Mouse (Mus musculus): ENCODE data around the gene Coro2b. TPM values are rescaled to one million over a fixed set of nuclear protein-coding genes. Genes with fewer than 3 reads are reported as not detected.

Coro2b gene
- polyA plus RNA-seq, 1 experiment from 2014 or later = 19.9 TPM

GRCm38 (mm10) chr9:62519787-62520503, 16.9 kb downstream of the Coro2b start:
- WGBS = 87% methylated on average over 14 of the region's 15 CpGs
- Histone ChIP-seq H3K36me3 (ENCODE audit: insufficient read depth, low read length) (no peaks in the 10 kb centered on the region), H3K9me3 (ENCODE audit: low read length) (no peaks in the 10 kb centered on the region), H3K4me3 (ENCODE audit: low read length) (no peak overlapping the region), H3K4me1 (ENCODE audit: insufficient read depth, low read length) (peaks cover 29% of the 10 kb centered on the region), H3K27ac (ENCODE audit: low read length) (no peak overlapping the region), H3K27me3 (ENCODE audit: insufficient read depth, low read length) (no peaks in the 10 kb centered on the region), H3K4me2 (replicated peaks; ENCODE audit: low read depth, low read length) (no peak overlapping the region), H3K9ac (replicated peaks; ENCODE audit: low read length) (no peak overlapping the region)
- ATAC-seq (ENCODE audit: low FRiP score, low TSS enrichment) = no peak

GRCm38 (mm10) chr9:62519334-62519733, 17.5 kb downstream of the Coro2b start:
- no peak overlapping the region for H3K9ac ChIP-seq (replicated peaks; ENCODE audit: low read length)
- WGBS = 79% methylated on average over 10 of the region's 10 CpGs
- no peak overlapping the region for H3K4me2 ChIP-seq (replicated peaks; ENCODE audit: low read depth, low read length)
- no peaks in the 10 kb centered on the region for H3K36me3 ChIP-seq (ENCODE audit: insufficient read depth, low read length)
- H3K4me3 ChIP-seq (ENCODE audit: low read length) = no peak overlapping the region
- H3K4me1 ChIP-seq (ENCODE audit: insufficient read depth, low read length) = peaks cover 35% of the 10 kb centered on the region
- H3K9me3 ChIP-seq (ENCODE audit: low read length) = no peaks in the 10 kb centered on the region
- H3K27me3 ChIP-seq (ENCODE audit: insufficient read depth, low read length) = no peaks in the 10 kb centered on the region
- no peak for ATAC-seq (ENCODE audit: low FRiP score, low TSS enrichment)
- H3K27ac ChIP-seq (ENCODE audit: low read length) = no peak overlapping the region

GRCm38 (mm10) chr9:62518572-62518971, 18.3 kb downstream of the Coro2b start:
- H3K4me3 ChIP-seq (ENCODE audit: low read length) = no peak overlapping the region
- H3K27ac ChIP-seq (ENCODE audit: low read length) = no peak overlapping the region
- no peak overlapping the region for H3K4me2 ChIP-seq (replicated peaks; ENCODE audit: low read depth, low read length)
- 65% methylated on average over 4 of the region's 4 CpGs for WGBS
- no peak overlapping the region for H3K9ac ChIP-seq (replicated peaks; ENCODE audit: low read length)
- ATAC-seq (ENCODE audit: low FRiP score, low TSS enrichment) = no peak
- peaks cover 38% of the 10 kb centered on the region for H3K4me1 ChIP-seq (ENCODE audit: insufficient read depth, low read length)
- H3K36me3 ChIP-seq (ENCODE audit: insufficient read depth, low read length) = no peaks in the 10 kb centered on the region
- no peaks in the 10 kb centered on the region for H3K27me3 ChIP-seq (ENCODE audit: insufficient read depth, low read length)
- no peaks in the 10 kb centered on the region for H3K9me3 ChIP-seq (ENCODE audit: low read length)

- H3K4me2 ChIP-seq (replicated peaks; ENCODE audit: low read depth, low read length) = no peak overlapping the region
- no peak for ATAC-seq (ENCODE audit: low FRiP score, low TSS enrichment)
- 61% methylated on average over 6 of the region's 6 CpGs for WGBS
- H3K4me1 ChIP-seq (ENCODE audit: insufficient read depth, low read length) = peaks cover 40% of the 10 kb centered on the region
- no peaks in the 10 kb centered on the region for H3K36me3 ChIP-seq (ENCODE audit: insufficient read depth, low read length)
- no peak overlapping the region for H3K4me3 ChIP-seq (ENCODE audit: low read length)
- H3K27ac ChIP-seq (ENCODE audit: low read length) = no peak overlapping the region
- no peaks in the 10 kb centered on the region for H3K27me3 ChIP-seq (ENCODE audit: insufficient read depth, low read length)
- no peaks in the 10 kb centered on the region for H3K9me3 ChIP-seq (ENCODE audit: low read length)
- no peak overlapping the region for H3K9ac ChIP-seq (replicated peaks; ENCODE audit: low read length)
Measured at GRCm38 (mm10) chr9:62517112-62517957, 19.5 kb downstream of the Coro2b start.

GRCm38 (mm10) chr9:62515138-62515537, 21.7 kb downstream of the Coro2b start:
- Histone ChIP-seq H3K4me2 (replicated peaks; ENCODE audit: low read depth, low read length) (no peak overlapping the region), H3K4me1 (ENCODE audit: insufficient read depth, low read length) (peaks cover 34% of the 10 kb centered on the region), H3K9me3 (ENCODE audit: low read length) (no peaks in the 10 kb centered on the region), H3K36me3 (ENCODE audit: insufficient read depth, low read length) (no peaks in the 10 kb centered on the region), H3K4me3 (ENCODE audit: low read length) (no peak overlapping the region), H3K27ac (ENCODE audit: low read length) (peak overlapping the region; percentile 85), H3K27me3 (ENCODE audit: insufficient read depth, low read length) (no peaks in the 10 kb centered on the region), H3K9ac (replicated peaks; ENCODE audit: low read length) (no peak overlapping the region)
- ATAC-seq (ENCODE audit: low FRiP score, low TSS enrichment) = no peak
- WGBS = 92% methylated on average over 7 of the region's 7 CpGs

GRCm38 (mm10) chr9:62513492-62514133, 23.2 kb downstream of the Coro2b start:
- H3K9ac ChIP-seq (replicated peaks; ENCODE audit: low read length) = no peak overlapping the region
- H3K9me3 ChIP-seq (ENCODE audit: low read length) = no peaks in the 10 kb centered on the region
- 0 out of 2 replicates have a peak overlapping the region, but pooled peaks have one; percentile 2 for H3K4me2 ChIP-seq (replicated peaks; ENCODE audit: low read depth, low read length)
- no peaks in the 10 kb centered on the region for H3K36me3 ChIP-seq (ENCODE audit: insufficient read depth, low read length)
- no peak overlapping the region for H3K4me3 ChIP-seq (ENCODE audit: low read length)
- peak overlapping the region; percentile 85 for H3K27ac ChIP-seq (ENCODE audit: low read length)
- peaks cover 38% of the 10 kb centered on the region for H3K4me1 ChIP-seq (ENCODE audit: insufficient read depth, low read length)
- WGBS = 14% methylated on average over 10 of the region's 10 CpGs
- ATAC-seq (ENCODE audit: low FRiP score, low TSS enrichment) = peak; percentile 46; the same call in 1 of the 2 replicates
- H3K27me3 ChIP-seq (ENCODE audit: insufficient read depth, low read length) = no peaks in the 10 kb centered on the region

- Histone ChIP-seq H3K4me3 (ENCODE audit: low read length) (no peak overlapping the region), H3K4me2 (replicated peaks; ENCODE audit: low read depth, low read length) (no peak overlapping the region), H3K9ac (replicated peaks; ENCODE audit: low read length) (no peak overlapping the region), H3K27me3 (ENCODE audit: insufficient read depth, low read length) (no peaks in the 10 kb centered on the region), H3K36me3 (ENCODE audit: insufficient read depth, low read length) (no peaks in the 10 kb centered on the region), H3K27ac (ENCODE audit: low read length) (no peak overlapping the region), H3K4me1 (ENCODE audit: insufficient read depth, low read length) (peaks cover 39% of the 10 kb centered on the region), H3K9me3 (ENCODE audit: low read length) (no peaks in the 10 kb centered on the region)
- peak; percentile 33; the same call in 1 of the 2 replicates for ATAC-seq (ENCODE audit: low FRiP score, low TSS enrichment)
- 55% methylated on average over 4 of the region's 4 CpGs for WGBS
Measured at GRCm38 (mm10) chr9:62510530-62510936, 26.3 kb downstream of the Coro2b start.

DNA sequence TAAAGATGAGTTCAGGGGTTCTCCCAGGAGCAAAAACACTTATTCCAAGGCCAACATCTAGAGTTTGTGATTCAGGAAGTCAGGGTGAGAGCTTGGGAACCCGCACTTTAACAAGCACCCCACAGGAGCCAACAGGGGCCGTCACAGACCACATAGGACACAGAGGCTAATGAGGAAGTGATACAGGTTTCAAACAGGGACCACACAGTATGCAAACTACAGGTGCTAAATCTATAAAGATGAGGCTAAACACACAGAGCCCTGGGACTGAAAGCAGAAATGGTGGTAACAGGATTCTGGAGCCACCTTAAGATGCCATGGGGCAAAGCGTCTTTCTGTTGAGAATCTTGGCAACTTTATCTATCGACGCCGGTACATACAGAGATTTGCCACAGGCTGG, 27.2 kb downstream of the Coro2b start:
- Histone ChIP-seq H3K27me3 (ENCODE audit: insufficient read depth, low read length) (no peaks in the 10 kb centered on the region), H3K9ac (replicated peaks; ENCODE audit: low read length) (no peak overlapping the region), H3K4me3 (ENCODE audit: low read length) (no peak overlapping the region), H3K9me3 (ENCODE audit: low read length) (no peaks in the 10 kb centered on the region), H3K36me3 (ENCODE audit: insufficient read depth, low read length) (no peaks in the 10 kb centered on the region), H3K27ac (ENCODE audit: low read length) (no peak overlapping the region), H3K4me2 (replicated peaks; ENCODE audit: low read depth, low read length) (no peak overlapping the region), H3K4me1 (ENCODE audit: insufficient read depth, low read length) (peaks cover 35% of the 10 kb centered on the region)
- ATAC-seq (ENCODE audit: low FRiP score, low TSS enrichment) = no peak
- WGBS = 85% methylated on average over 6 of the region's 6 CpGs

GRCm38 (mm10) chr9:62508740-62509524, 27.9 kb downstream of the Coro2b start:
- Histone ChIP-seq H3K27ac (ENCODE audit: low read length) (peak overlapping the region; percentile 9; the same call in 1 of the 2 replicates), H3K36me3 (ENCODE audit: insufficient read depth, low read length) (no peaks in the 10 kb centered on the region), H3K9ac (replicated peaks; ENCODE audit: low read length) (no peak overlapping the region), H3K4me1 (ENCODE audit: insufficient read depth, low read length) (peaks cover 28% of the 10 kb centered on the region), H3K27me3 (ENCODE audit: insufficient read depth, low read length) (no peaks in the 10 kb centered on the region), H3K9me3 (ENCODE audit: low read length) (no peaks in the 10 kb centered on the region), H3K4me2 (replicated peaks; ENCODE audit: low read depth, low read length) (no peak overlapping the region), H3K4me3 (ENCODE audit: low read length) (no peak overlapping the region)
- WGBS = 72% methylated on average over 10 of the region's 10 CpGs
- ATAC-seq (ENCODE audit: low FRiP score, low TSS enrichment) = no peak
